Mouse (Mus musculus): ENCODE results near the gene Tbp.

DNA sequence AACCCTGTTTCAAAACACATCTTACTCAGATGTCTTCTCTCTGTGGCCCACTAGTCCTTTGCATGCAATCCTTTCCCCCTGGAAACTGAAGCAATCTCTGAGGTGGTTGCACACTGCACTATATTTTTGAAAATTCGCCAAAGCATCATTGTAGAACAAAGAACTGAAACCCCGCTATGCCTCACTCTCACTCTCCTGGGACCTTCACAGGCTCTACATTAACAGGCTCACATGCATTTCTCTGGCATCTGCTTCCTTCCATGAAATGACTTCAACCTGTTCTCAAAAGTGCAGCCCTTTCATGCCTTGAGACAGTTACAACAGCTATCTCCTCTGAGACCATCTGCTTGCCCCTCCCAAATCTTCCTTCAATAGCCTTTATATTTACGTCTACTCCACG lies 46.8 kb downstream of the Tbp start:
- TF ChIP-seq CTCF (IDR thresholded peaks at IDR 0.05; ENCODE audit: control insufficient read depth, insufficient read depth, insufficient replicate concordance, low read depth, low read length), result no peak
- TF ChIP-seq POLR2A (IDR thresholded peaks at IDR 0.05; ENCODE audit: control insufficient read depth, low read depth, low read length), result no peak

Data from testis, adult 2 months (tissue).